Mouse (Mus musculus) kidney, postnatal 0 days (tissue): ENCODE measurements around the gene Gm21987. TPM values are rescaled to one million over a fixed set of nuclear protein-coding genes. Genes with fewer than 3 reads are reported as not detected.

Source experiments
- ATAC-seq: fragments of 200-750 bp; cut with Nextera tagmentation; replicated peaks from 2 replicates; pipeline ENCODE4 v1.8.0; 2017; ENCODE audit warnings: low read depth, moderate number of reproducible peaks, moderate TSS enrichment, moderate library complexity; ENCODE audit not compliant: low FRiP score
- DNase-seq: peaks from one replicate; pipeline ENCODE4 v3.0.0-alpha.2; 2016; ENCODE audit warnings: low spot score
- H3K27ac ChIP-seq: fragments of 300-500 bp; sonication (generic); 2 replicates; pipeline ENCODE4 v1.5.1; 2014; ENCODE audit warnings: mild to moderate bottlenecking
- H3K27me3 ChIP-seq: fragments of 300-500 bp; sonication (generic); 2 replicates; pipeline ENCODE4 v1.6.1; 2014; ENCODE audit warnings: low read length, mixed read lengths; ENCODE audit not compliant: insufficient read depth
- H3K36me3 ChIP-seq: fragments of 300-500 bp; sonication (generic); 2 replicates; pipeline ENCODE4 v1.6.1; 2014; ENCODE audit warnings: low read length, mixed read lengths; ENCODE audit not compliant: insufficient read depth
- H3K4me1 ChIP-seq: fragments of 300-500 bp; sonication (generic); replicated peaks from 2 replicates; pipeline ENCODE4 v1.6.1; 2014; ENCODE audit warnings: antibody characterized with exemption, low read length, mixed read lengths; ENCODE audit not compliant: insufficient read depth
- H3K4me2 ChIP-seq: fragments of 300-500 bp; sonication (generic); 2 replicates; pipeline ENCODE4 v1.6.1; 2014; ENCODE audit warnings: mild to moderate bottlenecking, low read length, moderate library complexity, mixed read lengths
- H3K4me3 ChIP-seq: fragments of 300-500 bp; sonication (generic); replicated peaks from 2 replicates; pipeline ENCODE4 v1.5.1; 2014; ENCODE audit warnings: low read depth, low read length
- H3K9ac ChIP-seq: fragments of 300-500 bp; sonication (generic); 2 replicates; pipeline ENCODE4 v1.6.1; 2014; ENCODE audit warnings: low read depth, low read length
- H3K9me3 ChIP-seq: fragments of 300-500 bp; sonication (generic); replicated peaks from 2 replicates; pipeline ENCODE4 v1.6.1; 2016; ENCODE audit warnings: low read length, inconsistent platforms, mixed read lengths
- CTCF ChIP-seq: IDR thresholded peaks from 2 replicates; pipeline ENCODE4 v1.5.1; 2016; ENCODE audit warnings: antibody characterized with exemption, low read depth, mild to moderate bottlenecking, moderate library complexity
- WGBS: fragments of 180-500 bp; shearing (Covaris S2); extraction: QIAGEN DNeasy Blood & Tissue Kit; methylation state at CpG from one replicate; pipeline ENCODE4 v1.1.7; 2014; 5-methylcytosine and 5-hydroxymethylcytosine counted together
- polyA plus RNA-seq: library from polyadenylated mRNA; unstranded; fragments of >200 nt; fragmentation: Nextera tagmentation; extraction: Ambion mirVana; gene quantifications from 2 replicates; pipeline ENCODE4 v1.2.1, GENCODE M21; 2015

The Gm21987 gene
- polyA plus RNA-seq, 1 experiment from 2014 or later = not detected

GRCm38 (mm10) chr16:38372876-38373275 is 26.0 kb downstream of the Gm21987 start:
- no peak overlapping the region for H3K4me3 ChIP-seq
- H3K27me3 ChIP-seq = no peaks in the 10 kb centered on the region
- 83% methylated on average over 4 of the region's 4 CpGs for WGBS
- no peak for TF ChIP-seq CTCF
- no peak overlapping the region for H3K27ac ChIP-seq
- H3K9me3 ChIP-seq = no peaks in the 10 kb centered on the region
- H3K4me2 ChIP-seq = no peak overlapping the region
- ATAC-seq (no peak), DNase-seq (no peak)
- no peaks in the 10 kb centered on the region for H3K36me3 ChIP-seq
- H3K9ac ChIP-seq = no peak overlapping the region
- no peaks in the 10 kb centered on the region for H3K4me1 ChIP-seq

GRCm38 (mm10) chr16:38373439-38373838 is 26.6 kb downstream of the Gm21987 start:
- 78% methylated on average over 10 of the region's 10 CpGs for WGBS
- H3K27ac ChIP-seq = no peak overlapping the region
- no peak overlapping the region for H3K4me3 ChIP-seq
- H3K4me2 ChIP-seq = no peak overlapping the region
- H3K4me1 ChIP-seq = no peaks in the 10 kb centered on the region
- no peaks in the 10 kb centered on the region for H3K27me3 ChIP-seq
- no peaks in the 10 kb centered on the region for H3K36me3 ChIP-seq
- ATAC-seq (no peak), DNase-seq (no peak)
- no peak overlapping the region for H3K9ac ChIP-seq
- no peak for TF ChIP-seq CTCF
- no peaks in the 10 kb centered on the region for H3K9me3 ChIP-seq

DNA sequence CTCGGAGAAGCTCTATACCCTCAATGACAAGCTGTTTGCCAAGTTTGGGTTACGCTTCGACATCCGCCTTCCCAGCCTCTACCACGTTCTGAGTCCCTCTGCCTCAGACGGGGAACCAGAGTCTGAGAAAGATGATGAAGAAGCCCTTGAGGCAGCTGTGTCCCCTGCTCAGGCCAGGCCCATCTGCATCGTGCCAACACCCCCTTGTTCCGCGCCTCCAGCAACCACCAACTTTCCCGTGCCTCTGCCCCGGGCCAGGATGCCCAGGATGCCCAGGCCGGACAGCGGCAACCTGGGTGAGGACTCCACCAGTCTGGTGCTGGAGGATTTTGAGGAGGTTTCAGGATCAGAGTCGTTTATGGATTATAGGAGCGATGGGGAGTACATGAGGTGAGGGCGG is 27.1 kb downstream of the Gm21987 start:
- 88% methylated on average over 16 of the region's 16 CpGs for WGBS
- H3K36me3 ChIP-seq = no peaks in the 10 kb centered on the region
- H3K9ac ChIP-seq = no peak overlapping the region
- no peaks in the 10 kb centered on the region for H3K4me1 ChIP-seq
- no peak overlapping the region for H3K4me2 ChIP-seq
- ATAC-seq (no peak), DNase-seq (no peak)
- no peak overlapping the region for H3K27ac ChIP-seq
- no peak overlapping the region for H3K4me3 ChIP-seq
- H3K27me3 ChIP-seq = no peaks in the 10 kb centered on the region
- TF ChIP-seq CTCF = no peak
- H3K9me3 ChIP-seq = no peaks in the 10 kb centered on the region

GRCm38 (mm10) chr16:38374379-38375140 is 27.7 kb downstream of the Gm21987 start:
- ATAC-seq = no peak

DNA sequence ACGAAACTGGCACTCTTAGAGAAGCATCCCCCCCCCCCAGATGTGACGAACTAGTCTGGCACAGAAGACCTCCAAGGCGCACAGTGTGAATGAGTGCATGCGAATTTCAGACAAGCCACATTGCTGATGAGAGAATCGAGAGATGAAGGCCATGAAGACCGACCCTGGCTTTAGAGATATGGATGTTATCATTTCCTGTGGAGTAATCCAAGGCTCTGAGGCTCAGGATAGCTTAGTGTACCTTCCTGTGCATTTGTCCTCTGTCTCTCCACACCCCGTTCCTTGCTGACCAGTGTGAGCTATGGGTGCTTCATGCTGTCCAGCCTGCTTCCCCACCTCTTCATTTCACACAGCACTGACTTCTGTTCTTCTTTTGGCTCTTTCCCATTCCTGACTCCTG is 28.3 kb downstream of the Gm21987 start:
- WGBS = 83% methylated on average over 7 of the region's 7 CpGs
- no peak overlapping the region for H3K27ac ChIP-seq
- DNase-seq = no peak
- no peak overlapping the region for H3K4me2 ChIP-seq
- no peaks in the 10 kb centered on the region for H3K4me1 ChIP-seq
- H3K27me3 ChIP-seq = no peaks in the 10 kb centered on the region
- no peak for TF ChIP-seq CTCF
- no peak overlapping the region for H3K4me3 ChIP-seq
- no peaks in the 10 kb centered on the region for H3K36me3 ChIP-seq
- no peak for ATAC-seq
- H3K9ac ChIP-seq = no peak overlapping the region
- no peaks in the 10 kb centered on the region for H3K9me3 ChIP-seq

More at GRCm38 (mm10) chr16:38374379-38375140, 27.7 kb downstream of the Gm21987 start:
- 76% methylated on average over 10 of the region's 10 CpGs for WGBS
- no peak for TF ChIP-seq CTCF
- Histone ChIP-seq H3K9ac (no peak overlapping the region), H3K4me3 (no peak overlapping the region), H3K4me2 (no peak overlapping the region), H3K9me3 (no peaks in the 10 kb centered on the region), H3K4me1 (no peaks in the 10 kb centered on the region), H3K27ac (no peak overlapping the region), H3K27me3 (no peaks in the 10 kb centered on the region), H3K36me3 (no peaks in the 10 kb centered on the region)
- DNase-seq = no peak

GRCm38 (mm10) chr16:38376163-38376840 is 29.5 kb downstream of the Gm21987 start:
- H3K36me3 ChIP-seq = no peaks in the 10 kb centered on the region
- H3K9ac ChIP-seq = peak overlapping the region; percentile 33
- no peak overlapping the region for H3K27ac ChIP-seq

More at GRCm38 (mm10) chr16:38376163-38376840, 29.5 kb downstream of the Gm21987 start:
- Histone ChIP-seq H3K4me2 (peak overlapping the region; percentile 42), H3K4me3 (peak overlapping the region; percentile 21), H3K27me3 (no peaks in the 10 kb centered on the region), H3K9me3 (no peaks in the 10 kb centered on the region), H3K4me1 (no peaks in the 10 kb centered on the region)
- peak; percentile 61 for TF ChIP-seq CTCF
- peak; percentile 85 for ATAC-seq
- WGBS = 38% methylated on average over 17 of the region's 17 CpGs
- DNase-seq = peak; percentile 74
